Mouse (Mus musculus): Measurements from ENCODE around the gene Trim67. TPM values are rescaled to one million over a fixed set of nuclear protein-coding genes. Genes with fewer than 3 reads are reported as not detected.
"Not testable (repeated sequence)": the region's sequence is repeated elsewhere in the genome, so short reads cannot be mapped to it uniquely, and the experiment has no call there.

Trim67 gene
- polyA plus RNA-seq, 1 experiment: 0.26 TPM

GRCm38 (mm10) chr8:124835848-124836247 lies 43.0 kb downstream of the Trim67 start:
- H3K27me3 ChIP-seq (ENCODE audit: control insufficient read depth, insufficient read depth, low read length): no peaks in the 10 kb centered on the region
- TF ChIP-seq POLR2A (IDR thresholded peaks at IDR 0.05; ENCODE audit: control insufficient read depth, extremely low read depth, insufficient read depth, low read length, poor library complexity) (no peak), CTCF (IDR thresholded peaks at IDR 0.05; ENCODE audit: borderline replicate concordance, control insufficient read depth, extremely low read depth, insufficient read depth, low read length, poor library complexity) (no peak)
- H3K27ac ChIP-seq (ENCODE audit: control insufficient read depth, insufficient read depth, low read length): no peak overlapping the region
- H3K36me3 ChIP-seq (ENCODE audit: control insufficient read depth, insufficient read depth, low read length): peaks cover 15% of the 10 kb centered on the region
- no peak overlapping the region for H3K4me3 ChIP-seq (ENCODE audit: control insufficient read depth, insufficient read depth, low read length)
- no peak for DNase-seq
- no peaks in the 10 kb centered on the region for H3K4me1 ChIP-seq (replicated peaks; ENCODE audit: control insufficient read depth, insufficient read depth, low read length)

DNA sequence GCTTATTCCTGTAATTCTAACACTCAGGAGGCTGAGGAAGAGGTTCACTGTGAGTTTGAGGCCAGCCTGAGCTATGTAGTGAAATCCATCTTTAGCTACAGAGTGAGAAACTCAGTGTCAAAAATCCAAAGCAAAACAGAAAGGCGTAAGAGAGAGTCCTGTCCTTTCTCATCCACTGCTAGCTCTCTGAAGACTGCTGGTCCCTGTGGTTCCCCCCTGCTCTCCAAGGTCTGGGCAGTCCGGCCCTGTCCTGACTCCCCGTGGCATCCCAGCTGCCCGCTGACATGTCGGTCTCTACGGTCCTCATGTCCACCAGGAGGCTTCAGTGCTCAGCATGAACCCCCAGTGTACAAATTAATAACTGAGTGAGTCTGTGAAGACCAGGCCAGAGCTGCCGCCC lies 43.4 kb downstream of the Trim67 start:
- WGBS: 96% methylated on average over 7 of the region's 7 CpGs
- H3K27ac ChIP-seq (ENCODE audit: control insufficient read depth, insufficient read depth, low read length): no peak overlapping the region
- no peaks in the 10 kb centered on the region for H3K27me3 ChIP-seq (ENCODE audit: control insufficient read depth, insufficient read depth, low read length)
- DNase-seq: no peak
- H3K36me3 ChIP-seq (ENCODE audit: control insufficient read depth, insufficient read depth, low read length): peaks cover 19% of the 10 kb centered on the region
- TF ChIP-seq POLR2A (IDR thresholded peaks at IDR 0.05; ENCODE audit: control insufficient read depth, extremely low read depth, insufficient read depth, low read length, poor library complexity): no peak
- TF ChIP-seq CTCF (IDR thresholded peaks at IDR 0.05; ENCODE audit: borderline replicate concordance, control insufficient read depth, extremely low read depth, insufficient read depth, low read length, poor library complexity): no peak
- no peaks in the 10 kb centered on the region for H3K4me1 ChIP-seq (replicated peaks; ENCODE audit: control insufficient read depth, insufficient read depth, low read length)
- no peak overlapping the region for H3K4me3 ChIP-seq (ENCODE audit: control insufficient read depth, insufficient read depth, low read length)

DNA sequence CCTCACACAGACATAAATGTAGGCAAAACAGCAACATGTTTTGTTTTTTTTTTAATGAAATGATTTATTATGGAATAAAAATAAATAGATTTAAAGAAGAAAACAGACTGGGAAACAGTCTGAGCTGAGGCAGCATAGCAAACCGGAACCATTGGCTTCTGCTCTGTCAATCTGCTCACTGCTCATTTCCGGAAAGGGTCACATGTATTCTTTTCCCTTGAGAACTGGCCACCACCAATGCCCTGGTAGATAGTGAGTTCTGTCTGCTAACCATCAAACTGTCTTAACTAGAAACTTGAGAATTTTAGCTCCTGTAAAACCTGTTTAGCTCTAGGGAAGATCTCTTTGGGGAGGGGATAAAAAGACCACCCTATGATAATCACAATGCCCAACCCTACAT lies 44.0 kb downstream of the Trim67 start:
- no peak overlapping the region for H3K4me3 ChIP-seq (ENCODE audit: control insufficient read depth, insufficient read depth, low read length)
- no peaks in the 10 kb centered on the region for H3K27me3 ChIP-seq (ENCODE audit: control insufficient read depth, insufficient read depth, low read length)
- no peak for DNase-seq
- TF ChIP-seq POLR2A (IDR thresholded peaks at IDR 0.05; ENCODE audit: control insufficient read depth, extremely low read depth, insufficient read depth, low read length, poor library complexity) (no peak), CTCF (IDR thresholded peaks at IDR 0.05; ENCODE audit: borderline replicate concordance, control insufficient read depth, extremely low read depth, insufficient read depth, low read length, poor library complexity) (no peak)
- H3K4me1 ChIP-seq (replicated peaks; ENCODE audit: control insufficient read depth, insufficient read depth, low read length): no peaks in the 10 kb centered on the region
- H3K27ac ChIP-seq (ENCODE audit: control insufficient read depth, insufficient read depth, low read length): no peak overlapping the region
- 71% methylated on average over 2 of the region's 2 CpGs for WGBS
- peaks cover 21% of the 10 kb centered on the region for H3K36me3 ChIP-seq (ENCODE audit: control insufficient read depth, insufficient read depth, low read length)

DNA sequence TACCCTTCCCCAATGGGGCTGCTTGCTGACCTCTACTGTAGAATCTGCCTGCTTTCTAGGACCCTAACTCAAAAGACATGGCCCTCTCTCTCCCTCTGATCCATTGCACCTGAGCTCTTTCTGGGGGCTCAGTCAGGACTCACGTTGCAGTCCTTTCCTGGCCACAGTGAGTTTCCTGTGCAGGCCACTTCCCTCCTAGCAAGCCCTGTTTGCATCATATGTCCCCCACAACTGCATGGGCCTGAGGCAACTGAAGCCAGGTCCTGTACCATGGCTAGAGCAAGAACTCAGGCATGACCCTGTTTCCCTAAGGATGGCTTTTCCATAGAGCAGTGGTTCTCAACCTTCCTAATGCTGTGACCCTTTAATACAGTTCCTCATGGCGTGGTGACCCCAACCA lies 45.1 kb downstream of the Trim67 start:
- Histone ChIP-seq H3K27ac (ENCODE audit: control insufficient read depth, insufficient read depth, low read length) (no peak overlapping the region), H3K36me3 (ENCODE audit: control insufficient read depth, insufficient read depth, low read length) (peaks cover 21% of the 10 kb centered on the region), H3K4me3 (ENCODE audit: control insufficient read depth, insufficient read depth, low read length) (no peak overlapping the region), H3K4me1 (replicated peaks; ENCODE audit: control insufficient read depth, insufficient read depth, low read length) (no peaks in the 10 kb centered on the region), H3K27me3 (ENCODE audit: control insufficient read depth, insufficient read depth, low read length) (no peaks in the 10 kb centered on the region)
- TF ChIP-seq CTCF (IDR thresholded peaks at IDR 0.05; ENCODE audit: borderline replicate concordance, control insufficient read depth, extremely low read depth, insufficient read depth, low read length, poor library complexity) (no peak), POLR2A (IDR thresholded peaks at IDR 0.05; ENCODE audit: control insufficient read depth, extremely low read depth, insufficient read depth, low read length, poor library complexity) (no peak)
- WGBS: 63% methylated on average over 2 of the region's 2 CpGs
- DNase-seq: no peak

- no peak for TF ChIP-seq POLR2A (IDR thresholded peaks at IDR 0.05; ENCODE audit: control insufficient read depth, extremely low read depth, insufficient read depth, low read length, poor library complexity)
- TF ChIP-seq CTCF (IDR thresholded peaks at IDR 0.05; ENCODE audit: borderline replicate concordance, control insufficient read depth, extremely low read depth, insufficient read depth, low read length, poor library complexity): no peak
- peaks cover 21% of the 10 kb centered on the region for H3K36me3 ChIP-seq (ENCODE audit: control insufficient read depth, insufficient read depth, low read length)
- no peak overlapping the region for H3K27ac ChIP-seq (ENCODE audit: control insufficient read depth, insufficient read depth, low read length)
- no peak overlapping the region for H3K4me3 ChIP-seq (ENCODE audit: control insufficient read depth, insufficient read depth, low read length)
- no peaks in the 10 kb centered on the region for H3K27me3 ChIP-seq (ENCODE audit: control insufficient read depth, insufficient read depth, low read length)
- no peak for DNase-seq
- H3K4me1 ChIP-seq (replicated peaks; ENCODE audit: control insufficient read depth, insufficient read depth, low read length): no peaks in the 10 kb centered on the region
- 94% methylated on average over 10 of the region's 10 CpGs for WGBS
Measured at GRCm38 (mm10) chr8:124839371-124839770, 46.5 kb downstream of the Trim67 start.

- H3K27me3 ChIP-seq (ENCODE audit: control insufficient read depth, insufficient read depth, low read length): no peaks in the 10 kb centered on the region
- H3K4me3 ChIP-seq (ENCODE audit: control insufficient read depth, insufficient read depth, low read length): no peak overlapping the region
- no peak for TF ChIP-seq POLR2A (IDR thresholded peaks at IDR 0.05; ENCODE audit: control insufficient read depth, extremely low read depth, insufficient read depth, low read length, poor library complexity)
- no peak for TF ChIP-seq CTCF (IDR thresholded peaks at IDR 0.05; ENCODE audit: borderline replicate concordance, control insufficient read depth, extremely low read depth, insufficient read depth, low read length, poor library complexity)
- no peak for DNase-seq
- WGBS: 95% methylated on average over 7 of the region's 7 CpGs
- H3K27ac ChIP-seq (ENCODE audit: control insufficient read depth, insufficient read depth, low read length): no peak overlapping the region
- no peaks in the 10 kb centered on the region for H3K4me1 ChIP-seq (replicated peaks; ENCODE audit: control insufficient read depth, insufficient read depth, low read length)
- H3K36me3 ChIP-seq (ENCODE audit: control insufficient read depth, insufficient read depth, low read length): peaks cover 21% of the 10 kb centered on the region
Measured at GRCm38 (mm10) chr8:124840900-124841299, 48.0 kb downstream of the Trim67 start.

GRCm38 (mm10) chr8:124841775-124842174 lies 48.9 kb downstream of the Trim67 start:
- WGBS: 96% methylated on average over 10 of the region's 10 CpGs
- no peaks in the 10 kb centered on the region for H3K4me1 ChIP-seq (replicated peaks; ENCODE audit: control insufficient read depth, insufficient read depth, low read length)
- no peak for DNase-seq
- peaks cover 21% of the 10 kb centered on the region for H3K36me3 ChIP-seq (ENCODE audit: control insufficient read depth, insufficient read depth, low read length)
- no peak overlapping the region for H3K27ac ChIP-seq (ENCODE audit: control insufficient read depth, insufficient read depth, low read length)
- H3K4me3 ChIP-seq (ENCODE audit: control insufficient read depth, insufficient read depth, low read length): no peak overlapping the region
- H3K27me3 ChIP-seq (ENCODE audit: control insufficient read depth, insufficient read depth, low read length): no peaks in the 10 kb centered on the region
- TF ChIP-seq CTCF (IDR thresholded peaks at IDR 0.05; ENCODE audit: borderline replicate concordance, control insufficient read depth, extremely low read depth, insufficient read depth, low read length, poor library complexity) (no peak), POLR2A (IDR thresholded peaks at IDR 0.05; ENCODE audit: control insufficient read depth, extremely low read depth, insufficient read depth, low read length, poor library complexity) (no peak)

- peaks cover 21% of the 10 kb centered on the region for H3K36me3 ChIP-seq (ENCODE audit: control insufficient read depth, insufficient read depth, low read length)
- DNase-seq; H3K4me1 ChIP-seq (replicated peaks; ENCODE audit: control insufficient read depth, insufficient read depth, low read length); H3K27me3 ChIP-seq (ENCODE audit: control insufficient read depth, insufficient read depth, low read length); H3K27ac ChIP-seq (ENCODE audit: control insufficient read depth, insufficient read depth, low read length); H3K4me3 ChIP-seq (ENCODE audit: control insufficient read depth, insufficient read depth, low read length): not testable (repeated sequence)
- 88% methylated on average over 1 of the region's 1 CpGs for WGBS
Measured at GRCm38 (mm10) chr8:124842929-124843328, 50.0 kb downstream of the Trim67 start.

All from thymus, adult 2 months (tissue).